Mouse (Mus musculus) neural tube, embryonic 13.5 days (tissue): ENCODE results near the gene Ryr3. TPM values are rescaled to one million over a fixed set of nuclear protein-coding genes. Genes with fewer than 3 reads are reported as not detected.

Experiments
- ATAC-seq: fragments of 200-750 bp; cut with Nextera tagmentation; 2 replicates; pipeline ENCODE4 v1.8.0; 2017; ENCODE audit warnings: low read depth, mild to moderate bottlenecking, moderate TSS enrichment, moderate library complexity
- H3K27ac ChIP-seq: fragments of 300-500 bp; sonication (generic); replicated peaks from 2 replicates; pipeline ENCODE4 v1.5.1; 2015; ENCODE audit warnings: moderate library complexity, mild to moderate bottlenecking, inconsistent platforms
- H3K27me3 ChIP-seq: fragments of 300-500 bp; sonication (generic); 2 replicates; pipeline ENCODE4 v1.6.1; 2015; ENCODE audit warnings: mild to moderate bottlenecking, inconsistent platforms
- H3K36me3 ChIP-seq: fragments of 300-500 bp; sonication (generic); 2 replicates; pipeline ENCODE4 v1.6.1; 2015; ENCODE audit warnings: mild to moderate bottlenecking, inconsistent platforms
- H3K4me1 ChIP-seq: fragments of 300-500 bp; sonication (generic); replicated peaks from 2 replicates; pipeline ENCODE4 v1.6.1; 2015; ENCODE audit warnings: inconsistent platforms
- H3K4me2 ChIP-seq: fragments of 300-500 bp; sonication (generic); 2 replicates; pipeline ENCODE4 v1.6.1; 2015; ENCODE audit warnings: inconsistent platforms, mild to moderate bottlenecking, moderate library complexity
- H3K4me3 ChIP-seq: fragments of 300-500 bp; sonication (generic); 2 replicates; pipeline ENCODE4 v1.5.1; 2015; ENCODE audit warnings: mild to moderate bottlenecking, inconsistent platforms
- H3K9ac ChIP-seq: fragments of 300-500 bp; sonication (generic); 2 replicates; pipeline ENCODE4 v1.6.1; 2015; ENCODE audit warnings: moderate library complexity, mild to moderate bottlenecking, inconsistent platforms
- H3K9me3 ChIP-seq: fragments of 300-500 bp; sonication (generic); 2 replicates; pipeline ENCODE4 v1.6.1; 2016; ENCODE audit warnings: inconsistent platforms
- WGBS: fragments of 180-500 bp; shearing (Covaris S2); methylation state at CpG from one replicate; pipeline ENCODE4 v1.1.7; 2015; 5-methylcytosine and 5-hydroxymethylcytosine counted together
- polyA plus RNA-seq: library from polyadenylated mRNA; unstranded; fragments of >200 nt; fragmentation: Nextera tagmentation; extraction: Ambion mirVana; gene quantifications from 2 replicates; pipeline ENCODE4 v1.2.1, GENCODE M21; 2015

The Ryr3 gene
- polyA plus RNA-seq, 1 experiment from 2014 or later, result 3.1 TPM

GRCm38 (mm10) chr2:113008961-113009740, 207.7 kb downstream of the Ryr3 start:
- ATAC-seq, result no peak
- Histone ChIP-seq H3K27ac (no peak overlapping the region), H3K4me2 (no peak overlapping the region), H3K36me3 (no peaks in the 10 kb centered on the region), H3K9me3 (no peaks in the 10 kb centered on the region), H3K4me1 (no peaks in the 10 kb centered on the region), H3K9ac (no peak overlapping the region), H3K27me3 (no peaks in the 10 kb centered on the region), H3K4me3 (no peak overlapping the region)
- WGBS, result 66% methylated on average over 11 of the region's 11 CpGs

GRCm38 (mm10) chr2:112998498-112998897, 218.4 kb downstream of the Ryr3 start:
- H3K9me3 ChIP-seq, result no peaks in the 10 kb centered on the region
- 86% methylated on average over 3 of the region's 3 CpGs for WGBS
- ATAC-seq, result no peak
- no peaks in the 10 kb centered on the region for H3K36me3 ChIP-seq
- H3K9ac ChIP-seq, result no peak overlapping the region
- no peak overlapping the region for H3K4me3 ChIP-seq
- no peak overlapping the region for H3K27ac ChIP-seq
- no peaks in the 10 kb centered on the region for H3K4me1 ChIP-seq
- no peaks in the 10 kb centered on the region for H3K27me3 ChIP-seq
- H3K4me2 ChIP-seq, result no peak overlapping the region

DNA sequence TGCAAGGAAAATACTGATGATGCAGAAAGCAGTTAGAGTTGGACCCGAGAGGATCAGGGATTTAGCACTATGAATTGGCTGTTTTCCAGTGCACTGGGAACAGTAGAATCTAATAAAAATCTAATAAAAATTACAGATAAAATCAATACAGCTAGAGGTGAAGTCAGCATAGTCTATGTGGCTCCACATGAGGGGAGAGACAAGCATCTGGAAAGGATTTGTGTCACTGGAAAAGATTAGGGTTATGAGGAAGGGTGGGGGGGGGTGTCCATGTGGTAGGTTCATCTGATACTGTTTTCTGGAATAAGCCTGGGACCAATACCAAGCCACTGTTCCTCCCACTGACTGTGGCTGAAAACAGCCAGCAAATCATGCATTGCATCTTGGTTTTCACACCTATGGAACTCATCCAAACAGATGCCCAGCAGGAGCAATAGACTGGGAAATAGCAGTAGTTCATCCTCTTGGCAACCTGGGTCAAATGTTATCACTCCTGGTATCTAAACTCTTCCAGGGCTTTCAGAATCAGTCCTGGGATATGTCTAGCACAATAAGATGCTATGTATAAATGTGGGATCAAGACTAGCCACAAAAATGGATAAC, 233.9 kb downstream of the Ryr3 start:
- 57% methylated on average over 1 of the region's 1 CpGs for WGBS
- Histone ChIP-seq H3K9ac (no peak overlapping the region), H3K4me1 (0 out of 2 replicates have a peak, but pooled peaks cover 3% of the 10 kb centered on the region), H3K9me3 (no peaks in the 10 kb centered on the region), H3K27ac (no peak overlapping the region), H3K4me3 (no peak overlapping the region), H3K4me2 (no peak overlapping the region), H3K36me3 (no peaks in the 10 kb centered on the region), H3K27me3 (no peaks in the 10 kb centered on the region)
- ATAC-seq, result no peak

DNA sequence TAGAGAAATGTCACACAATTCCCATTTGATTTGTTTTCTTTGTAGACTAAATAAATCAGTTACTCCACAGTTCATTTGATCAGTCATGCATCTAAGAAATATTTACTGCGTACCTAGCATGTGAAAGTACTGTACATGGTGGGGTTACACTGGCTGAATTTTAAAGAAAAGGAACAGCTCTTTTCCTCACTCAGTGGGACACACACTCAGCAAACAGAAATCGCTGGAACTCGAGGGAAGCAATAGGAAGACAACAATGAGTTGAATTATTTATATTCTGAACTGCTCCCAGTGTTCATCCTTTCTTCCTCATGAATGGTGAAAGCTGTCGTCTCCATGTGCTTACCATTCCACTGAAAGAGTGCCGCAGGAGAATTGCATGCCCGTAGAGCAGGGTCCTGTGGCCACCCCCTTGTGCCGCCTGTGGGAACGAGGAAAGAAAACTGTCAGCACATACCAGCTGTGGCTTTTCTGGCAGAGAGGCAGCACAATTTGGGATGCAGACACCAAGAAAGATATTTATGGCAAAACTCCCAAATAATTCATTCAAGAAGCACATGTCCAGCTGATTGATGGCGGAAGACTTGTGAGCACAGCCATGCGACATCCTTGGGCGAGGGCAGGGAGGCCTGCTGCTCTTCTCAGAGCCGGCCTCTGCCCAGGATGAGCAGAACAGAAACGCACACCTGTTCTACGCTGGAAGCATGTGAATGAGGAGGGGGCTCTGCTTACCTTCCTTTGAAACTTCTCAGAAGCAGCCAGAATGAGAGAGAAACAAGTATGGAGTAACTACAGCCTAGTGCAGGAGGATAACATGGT, 249.9 kb downstream of the Ryr3 start:
- peak; percentile 71 for ATAC-seq
- no peak overlapping the region for H3K4me3 ChIP-seq
- 39% methylated on average over 14 of the region's 14 CpGs for WGBS
- H3K36me3 ChIP-seq, result no peaks in the 10 kb centered on the region
- H3K4me2 ChIP-seq, result no peak overlapping the region
- no peaks in the 10 kb centered on the region for H3K9me3 ChIP-seq
- H3K27ac ChIP-seq, result no peak overlapping the region
- H3K27me3 ChIP-seq, result no peaks in the 10 kb centered on the region
- H3K4me1 ChIP-seq, result peaks cover 11% of the 10 kb centered on the region
- no peak overlapping the region for H3K9ac ChIP-seq

GRCm38 (mm10) chr2:112948931-112949330, 268.0 kb downstream of the Ryr3 start:
- Histone ChIP-seq H3K4me1 (no peaks in the 10 kb centered on the region), H3K27ac (no peak overlapping the region), H3K9ac (no peak overlapping the region), H3K4me3 (no peak overlapping the region), H3K4me2 (no peak overlapping the region), H3K27me3 (no peaks in the 10 kb centered on the region), H3K9me3 (no peaks in the 10 kb centered on the region), H3K36me3 (no peaks in the 10 kb centered on the region)
- no peak for ATAC-seq
- WGBS, result 68% methylated on average over 1 of the region's 1 CpGs

GRCm38 (mm10) chr2:112931776-112932175, 285.1 kb downstream of the Ryr3 start:
- no peak overlapping the region for H3K4me2 ChIP-seq
- H3K36me3 ChIP-seq, result no peaks in the 10 kb centered on the region
- no peak overlapping the region for H3K4me3 ChIP-seq
- H3K4me1 ChIP-seq, result no peaks in the 10 kb centered on the region
- no peak for ATAC-seq
- no peak overlapping the region for H3K9ac ChIP-seq
- H3K27ac ChIP-seq, result no peak overlapping the region
- H3K27me3 ChIP-seq, result no peaks in the 10 kb centered on the region
- no peaks in the 10 kb centered on the region for H3K9me3 ChIP-seq
- WGBS, result 49% methylated on average over 1 of the region's 1 CpGs

GRCm38 (mm10) chr2:112913796-112914195, 303.1 kb downstream of the Ryr3 start:
- H3K9me3 ChIP-seq, result no peaks in the 10 kb centered on the region
- H3K27me3 ChIP-seq, result no peaks in the 10 kb centered on the region
- no peak overlapping the region for H3K27ac ChIP-seq
- H3K4me1 ChIP-seq, result 0 out of 2 replicates have a peak, but pooled peaks cover 3% of the 10 kb centered on the region
- no peak overlapping the region for H3K4me2 ChIP-seq
- ATAC-seq, result no peak
- no peak overlapping the region for H3K4me3 ChIP-seq
- no peak overlapping the region for H3K9ac ChIP-seq
- H3K36me3 ChIP-seq, result no peaks in the 10 kb centered on the region

DNA sequence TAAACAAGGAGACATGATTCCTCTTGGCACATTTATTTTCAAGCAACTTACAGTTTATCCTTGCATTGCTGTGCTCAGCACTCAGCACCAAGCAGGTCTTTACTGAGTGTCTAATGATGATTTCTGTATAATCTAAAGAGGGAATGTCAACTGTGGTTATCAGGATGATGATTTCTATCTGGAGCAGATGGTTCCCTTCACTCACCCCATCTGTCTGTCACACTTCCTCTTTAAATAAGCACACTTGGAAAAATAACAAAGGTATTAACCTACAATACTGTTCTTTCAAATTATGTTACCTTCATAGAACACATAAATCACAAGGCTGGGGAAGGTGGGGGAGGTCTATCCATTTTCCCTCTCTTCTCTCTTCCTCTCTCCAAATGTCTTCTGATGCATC, 304.3 kb downstream of the Ryr3 start:
- H3K36me3 ChIP-seq, result no peaks in the 10 kb centered on the region
- H3K27me3 ChIP-seq, result no peaks in the 10 kb centered on the region
- H3K4me3 ChIP-seq, result no peak overlapping the region
- no peak overlapping the region for H3K27ac ChIP-seq
- no peak for ATAC-seq
- H3K4me1 ChIP-seq, result 0 out of 2 replicates have a peak, but pooled peaks cover 3% of the 10 kb centered on the region
- no peak overlapping the region for H3K4me2 ChIP-seq
- no peak overlapping the region for H3K9ac ChIP-seq
- H3K9me3 ChIP-seq, result no peaks in the 10 kb centered on the region

DNA sequence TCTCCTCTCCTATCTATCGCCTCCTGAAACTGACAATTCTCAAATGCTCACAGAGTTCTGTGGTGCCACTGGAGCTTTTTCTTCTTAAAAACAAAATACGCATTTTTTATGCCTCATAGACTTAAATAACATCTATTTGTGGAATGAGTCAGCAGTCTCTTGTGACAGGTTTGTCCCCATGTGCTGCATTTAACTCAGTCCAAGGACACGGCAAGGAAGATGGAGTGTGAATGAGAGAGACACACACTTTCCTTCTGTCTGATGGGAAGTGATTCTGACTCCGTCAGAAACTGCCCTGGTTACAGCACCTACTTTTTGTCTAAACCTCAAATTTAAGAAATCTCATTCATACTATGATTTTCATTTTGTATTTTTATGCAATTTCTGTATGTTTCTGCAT, 306.3 kb downstream of the Ryr3 start:
- Histone ChIP-seq H3K9ac (no peak overlapping the region), H3K4me2 (no peak overlapping the region), H3K4me3 (no peak overlapping the region), H3K27me3 (no peaks in the 10 kb centered on the region), H3K27ac (no peak overlapping the region), H3K36me3 (no peaks in the 10 kb centered on the region), H3K4me1 (0 out of 2 replicates have a peak, but pooled peaks cover 3% of the 10 kb centered on the region), H3K9me3 (no peaks in the 10 kb centered on the region)
- 80% methylated on average over 4 of the region's 4 CpGs for WGBS
- no peak for ATAC-seq

- Histone ChIP-seq H3K36me3 (no peaks in the 10 kb centered on the region), H3K27me3 (no peaks in the 10 kb centered on the region), H3K27ac (no peak overlapping the region), H3K9me3 (no peaks in the 10 kb centered on the region), H3K4me1 (0 out of 2 replicates have a peak, but pooled peaks cover 3% of the 10 kb centered on the region), H3K4me2 (no peak overlapping the region), H3K4me3 (no peak overlapping the region), H3K9ac (no peak overlapping the region)
- 82% methylated on average over 4 of the region's 4 CpGs for WGBS
- no peak for ATAC-seq
Measured at GRCm38 (mm10) chr2:112909142-112909541, 307.8 kb downstream of the Ryr3 start.

GRCm38 (mm10) chr2:112900747-112901146, 316.1 kb downstream of the Ryr3 start:
- Histone ChIP-seq H3K36me3 (no peaks in the 10 kb centered on the region), H3K4me3 (no peak overlapping the region), H3K27ac (no peak overlapping the region), H3K4me2 (no peak overlapping the region), H3K9ac (no peak overlapping the region), H3K27me3 (no peaks in the 10 kb centered on the region), H3K4me1 (no peaks in the 10 kb centered on the region), H3K9me3 (no peaks in the 10 kb centered on the region)
- 74% methylated on average over 5 of the region's 5 CpGs for WGBS
- ATAC-seq, result no peak

- Histone ChIP-seq H3K27ac (no peak overlapping the region), H3K9ac (no peak overlapping the region), H3K4me3 (no peak overlapping the region), H3K9me3 (no peaks in the 10 kb centered on the region), H3K4me2 (no peak overlapping the region), H3K36me3 (no peaks in the 10 kb centered on the region), H3K4me1 (no peaks in the 10 kb centered on the region), H3K27me3 (no peaks in the 10 kb centered on the region)
- ATAC-seq, result no peak
- WGBS, result 64% methylated on average over 4 of the region's 4 CpGs
Measured at GRCm38 (mm10) chr2:112884456-112885114, 332.3 kb downstream of the Ryr3 start.
